Mouse (Mus musculus) stomach, postnatal 0 days (tissue): ENCODE measurements at regions not wholly inside any gene's neighbourhood (a gene's known extent, or its start where the extent isn't known, plus 50 kb on each side); places are given as distances from the start of the nearest gene placed in this dataset.

Experiments used
- CTCF ChIP-seq: IDR thresholded peaks from 2 replicates; pipeline ENCODE4 v1.5.1; 2016; ENCODE audit warnings: antibody characterized with exemption, low read depth, mild to moderate bottlenecking, moderate library complexity
- EP300 ChIP-seq: optimal IDR thresholded peaks from 2 replicates; pipeline ENCODE3; 2016; ENCODE audit warnings: antibody characterized with exemption

- TF ChIP-seq CTCF (no peak), EP300 (no peak)
Measured at GRCm38 (mm10) chr1:88907766-88908463, 162.3 kb upstream of the Sh3bp4 start.
